Mouse (Mus musculus): ENCODE data around the gene Trove2. TPM values are rescaled to one million over a fixed set of nuclear protein-coding genes. Genes with fewer than 3 reads are reported as not detected.

Gene Trove2
- polyA plus RNA-seq (2014; fragmentation: Nextera tagmentation; extraction: Ambion mirVana) = 42.2 and 47.0 TPM in 2 replicates

- H3K4me2 ChIP-seq = peak within 1 kb of the TSS; percentile 87
- H3K27ac ChIP-seq (ENCODE audit: low read depth, low read length) = peak within 1 kb of the TSS; percentile 44; the same call in 1 of the 2 replicates
- DNase-seq (ENCODE audit: low spot score, missing footprints) (peak; percentile 100), ATAC-seq (ENCODE audit: low FRiP score) (peak; percentile 98)
- H3K36me3 ChIP-seq (ENCODE audit: control insufficient read depth, insufficient read depth, low read length) = no peaks in the 10 kb centered on the region
- peak within 1 kb of the TSS; percentile 78 for H3K4me3 ChIP-seq (ENCODE audit: low read depth, low read length)
- H3K9ac ChIP-seq (ENCODE audit: low read length) = peak within 1 kb of the TSS; percentile 91
- peaks cover 13% of the 10 kb centered on the region for H3K4me1 ChIP-seq (ENCODE audit: control insufficient read depth, insufficient read depth, low read length)
- under 1% methylated on average over 79 of the region's 84 CpGs for WGBS
- H3K27me3 ChIP-seq (ENCODE audit: control insufficient read depth, insufficient read depth, low read length) = no peaks in the 10 kb centered on the region
- H3K9me3 ChIP-seq (ENCODE audit: control insufficient read depth, low read length) = no peaks in the 10 kb centered on the region
These were observed at the start of gene Trove2, which contains the start of gene Uchl5 for GRCm38 (mm10) chr1:143776446-143777411. Trove2 (minus strand) TSS chr1:143777068. Uchl5 (plus strand) TSS chr1:143777272.

- H3K27me3 ChIP-seq (ENCODE audit: control insufficient read depth, insufficient read depth, low read length) = no peaks in the 10 kb centered on the region
- ATAC-seq (ENCODE audit: low FRiP score) = no peak
These were observed 45.8 kb upstream of the Trove2 start for GRCm38 (mm10) chr1:143822677-143823076.

GRCm38 (mm10) chr1:143820096-143820877, 43.4 kb upstream of the Trove2 start:
- Histone ChIP-seq H3K9me3 (ENCODE audit: control insufficient read depth, low read length) (no peaks in the 10 kb centered on the region), H3K4me3 (ENCODE audit: low read depth, low read length) (no peak overlapping the region), H3K36me3 (ENCODE audit: control insufficient read depth, insufficient read depth, low read length) (no peaks in the 10 kb centered on the region), H3K4me2 (no peak overlapping the region), H3K9ac (ENCODE audit: low read length) (no peak overlapping the region), H3K27ac (ENCODE audit: low read depth, low read length) (peak overlapping the region; percentile 52; the same call in 1 of the 2 replicates), H3K27me3 (ENCODE audit: control insufficient read depth, insufficient read depth, low read length) (no peaks in the 10 kb centered on the region), H3K4me1 (ENCODE audit: control insufficient read depth, insufficient read depth, low read length) (peaks cover 8% of the 10 kb centered on the region)
- DNase-seq (ENCODE audit: low spot score, missing footprints) (peak; percentile 91), ATAC-seq (ENCODE audit: low FRiP score) (peak; percentile 98)
- WGBS = 24% methylated on average over 2 of the region's 2 CpGs

More at GRCm38 (mm10) chr1:143822677-143823076, 45.8 kb upstream of the Trove2 start:
- Histone ChIP-seq H3K36me3 (ENCODE audit: control insufficient read depth, insufficient read depth, low read length) (no peaks in the 10 kb centered on the region), H3K4me2 (no peak overlapping the region), H3K4me3 (ENCODE audit: low read depth, low read length) (no peak overlapping the region), H3K27ac (ENCODE audit: low read depth, low read length) (no peak overlapping the region), H3K9ac (ENCODE audit: low read length) (no peak overlapping the region), H3K9me3 (ENCODE audit: control insufficient read depth, low read length) (no peaks in the 10 kb centered on the region), H3K4me1 (ENCODE audit: control insufficient read depth, insufficient read depth, low read length) (peaks cover 8% of the 10 kb centered on the region)
- WGBS = 95% methylated on average over 3 of the region's 3 CpGs
- DNase-seq (ENCODE audit: low spot score, missing footprints) = no peak

- 43% methylated on average over 7 of the region's 7 CpGs for WGBS
- H3K9me3 ChIP-seq (ENCODE audit: control insufficient read depth, low read length) = no peaks in the 10 kb centered on the region
- H3K4me3 ChIP-seq (ENCODE audit: low read depth, low read length) = no peak overlapping the region
- no peaks in the 10 kb centered on the region for H3K27me3 ChIP-seq (ENCODE audit: control insufficient read depth, insufficient read depth, low read length)
- no peak overlapping the region for H3K9ac ChIP-seq (ENCODE audit: low read length)
- H3K36me3 ChIP-seq (ENCODE audit: control insufficient read depth, insufficient read depth, low read length) = no peaks in the 10 kb centered on the region
- H3K4me2 ChIP-seq = no peak overlapping the region
- ATAC-seq (ENCODE audit: low FRiP score) (peak; percentile 91), DNase-seq (ENCODE audit: low spot score, missing footprints) (peak; percentile 96)
- no peak overlapping the region for H3K27ac ChIP-seq (ENCODE audit: low read depth, low read length)
- no peaks in the 10 kb centered on the region for H3K4me1 ChIP-seq (ENCODE audit: control insufficient read depth, insufficient read depth, low read length)
These were observed 37.0 kb upstream of the Trove2 start for GRCm38 (mm10) chr1:143813676-143814360.

- no peaks in the 10 kb centered on the region for H3K4me1 ChIP-seq (ENCODE audit: control insufficient read depth, insufficient read depth, low read length)
- WGBS = 94% methylated on average over 6 of the region's 6 CpGs
- H3K27me3 ChIP-seq (ENCODE audit: control insufficient read depth, insufficient read depth, low read length) = no peaks in the 10 kb centered on the region
- no peak overlapping the region for H3K9ac ChIP-seq (ENCODE audit: low read length)
- ATAC-seq (ENCODE audit: low FRiP score) (no peak), DNase-seq (ENCODE audit: low spot score, missing footprints) (no peak)
- no peak overlapping the region for H3K4me3 ChIP-seq (ENCODE audit: low read depth, low read length)
- H3K9me3 ChIP-seq (ENCODE audit: control insufficient read depth, low read length) = no peaks in the 10 kb centered on the region
- no peak overlapping the region for H3K4me2 ChIP-seq
- no peak overlapping the region for H3K27ac ChIP-seq (ENCODE audit: low read depth, low read length)
- H3K36me3 ChIP-seq (ENCODE audit: control insufficient read depth, insufficient read depth, low read length) = no peaks in the 10 kb centered on the region
These were observed 32.2 kb upstream of the Trove2 start for GRCm38 (mm10) chr1:143809062-143809461.

- no peak overlapping the region for H3K9ac ChIP-seq (ENCODE audit: low read length)
- H3K4me1 ChIP-seq (ENCODE audit: control insufficient read depth, insufficient read depth, low read length) = no peaks in the 10 kb centered on the region
- WGBS = 41% methylated on average over 4 of the region's 4 CpGs
- ATAC-seq (ENCODE audit: low FRiP score) (peak; percentile 89), DNase-seq (ENCODE audit: low spot score, missing footprints) (peak; percentile 97)
- H3K27ac ChIP-seq (ENCODE audit: low read depth, low read length) = no peak overlapping the region
- no peak overlapping the region for H3K4me3 ChIP-seq (ENCODE audit: low read depth, low read length)
- no peak overlapping the region for H3K4me2 ChIP-seq
- no peaks in the 10 kb centered on the region for H3K36me3 ChIP-seq (ENCODE audit: control insufficient read depth, insufficient read depth, low read length)
- no peaks in the 10 kb centered on the region for H3K27me3 ChIP-seq (ENCODE audit: control insufficient read depth, insufficient read depth, low read length)
- H3K9me3 ChIP-seq (ENCODE audit: control insufficient read depth, low read length) = no peaks in the 10 kb centered on the region
These were observed 26.7 kb upstream of the Trove2 start for GRCm38 (mm10) chr1:143803537-143803936.

GRCm38 (mm10) chr1:143788584-143789227, 11.8 kb upstream of the Trove2 start:
- Histone ChIP-seq H3K27me3 (ENCODE audit: control insufficient read depth, insufficient read depth, low read length) (no peaks in the 10 kb centered on the region), H3K36me3 (ENCODE audit: control insufficient read depth, insufficient read depth, low read length) (peaks cover 2% of the 10 kb centered on the region; the same call in 1 of the 2 replicates), H3K9ac (ENCODE audit: low read length) (no peak overlapping the region), H3K4me3 (ENCODE audit: low read depth, low read length) (no peak overlapping the region), H3K4me2 (no peak overlapping the region), H3K9me3 (ENCODE audit: control insufficient read depth, low read length) (no peaks in the 10 kb centered on the region), H3K27ac (ENCODE audit: low read depth, low read length) (no peak overlapping the region), H3K4me1 (ENCODE audit: control insufficient read depth, insufficient read depth, low read length) (no peaks in the 10 kb centered on the region)
- ATAC-seq (ENCODE audit: low FRiP score) (no peak), DNase-seq (ENCODE audit: low spot score, missing footprints) (peak; percentile 87)
- WGBS = 74% methylated on average over 2 of the region's 2 CpGs

- ATAC-seq (ENCODE audit: low FRiP score) = peak; percentile 58
- WGBS = under 1% methylated on average over 38 of the region's 39 CpGs
These were observed 820 bp upstream of the Trove2 start for GRCm38 (mm10) chr1:143777558-143778218.

More at GRCm38 (mm10) chr1:143777558-143778218, 820 bp upstream of the Trove2 start:
- no peaks in the 10 kb centered on the region for H3K36me3 ChIP-seq (ENCODE audit: control insufficient read depth, insufficient read depth, low read length)
- H3K4me1 ChIP-seq (ENCODE audit: control insufficient read depth, insufficient read depth, low read length) = peaks cover 13% of the 10 kb centered on the region
- H3K9me3 ChIP-seq (ENCODE audit: control insufficient read depth, low read length) = no peaks in the 10 kb centered on the region
- peak overlapping the region; percentile 87 for H3K4me2 ChIP-seq
- H3K27ac ChIP-seq (ENCODE audit: low read depth, low read length) = peak overlapping the region; percentile 44; the same call in 1 of the 2 replicates
- peak overlapping the region; percentile 91 for H3K9ac ChIP-seq (ENCODE audit: low read length)
- H3K4me3 ChIP-seq (ENCODE audit: low read depth, low read length) = peak overlapping the region; percentile 78
- no peak for DNase-seq (ENCODE audit: low spot score, missing footprints)
- H3K27me3 ChIP-seq (ENCODE audit: control insufficient read depth, insufficient read depth, low read length) = no peaks in the 10 kb centered on the region
